Mouse (Mus musculus) forelimb bud, embryonic 11.5 days (tissue): ENCODE measurements around the gene Mbnl1.
A peak's percentile ranks its signal among the peaks of the same experiment; 100 is the strongest.

Source experiments
- DNase-seq: peaks from one replicate; pipeline ENCODE4 v3.0.0-alpha.2; 2012; ENCODE audit warnings: low read depth, low spot score

The Mbnl1 gene

GRCm38 (mm10) chr3:60604205-60604604 is 131.6 kb downstream of the Mbnl1 start:
- DNase-seq = no peak

GRCm38 (mm10) chr3:60608952-60609403 is 136.3 kb downstream of the Mbnl1 start:
- DNase-seq = peak; percentile 46

- peak; percentile 68 for DNase-seq
Measured at GRCm38 (mm10) chr3:60611839-60612238, 139.2 kb downstream of the Mbnl1 start.

GRCm38 (mm10) chr3:60613121-60613520 is 140.5 kb downstream of the Mbnl1 start:
- DNase-seq = no peak

- no peak for DNase-seq
Measured at GRCm38 (mm10) chr3:60614516-60614915, 141.9 kb downstream of the Mbnl1 start.

- no peak for DNase-seq
Measured at GRCm38 (mm10) chr3:60615057-60615606, 142.5 kb downstream of the Mbnl1 start.

GRCm38 (mm10) chr3:60615615-60616014 is 143.0 kb downstream of the Mbnl1 start:
- DNase-seq = no peak

- no peak for DNase-seq
Measured at GRCm38 (mm10) chr3:60616147-60616546, 143.5 kb downstream of the Mbnl1 start.

GRCm38 (mm10) chr3:60617643-60618042 is 145.0 kb downstream of the Mbnl1 start:
- DNase-seq = peak; percentile 25

- no peak for DNase-seq
Measured at GRCm38 (mm10) chr3:60620236-60620635, 147.6 kb downstream of the Mbnl1 start.

- DNase-seq = no peak
Measured at GRCm38 (mm10) chr3:60631183-60631582, 158.6 kb downstream of the Mbnl1 start.

- no peak for DNase-seq
Measured at GRCm38 (mm10) chr3:60631754-60632153, 159.1 kb downstream of the Mbnl1 start.

- no peak for DNase-seq
Measured at GRCm38 (mm10) chr3:60632796-60633466, 160.3 kb downstream of the Mbnl1 start.

GRCm38 (mm10) chr3:60638530-60638929 is 165.9 kb downstream of the Mbnl1 start:
- no peak for DNase-seq

- no peak for DNase-seq
Measured at GRCm38 (mm10) chr3:60639135-60639534, 166.5 kb downstream of the Mbnl1 start.

GRCm38 (mm10) chr3:60642227-60642626 is 169.6 kb downstream of the Mbnl1 start:
- no peak for DNase-seq

- no peak for DNase-seq
Measured at GRCm38 (mm10) chr3:60645531-60645930, 172.9 kb downstream of the Mbnl1 start.

- DNase-seq = no peak
Measured at GRCm38 (mm10) chr3:60648293-60648692, 175.7 kb downstream of the Mbnl1 start.

- DNase-seq = no peak
Measured at GRCm38 (mm10) chr3:60660762-60661161, 188.1 kb downstream of the Mbnl1 start.
